Mouse (Mus musculus): Measurements from ENCODE around the gene Gabbr2.

- TF ChIP-seq POLR2A (IDR thresholded peaks at IDR 0.05; ENCODE audit: borderline replicate concordance, extremely low read depth, insufficient read depth, insufficient read length, poor library complexity, severe bottlenecking) (no peak), CTCF (IDR thresholded peaks at IDR 0.05; ENCODE audit: borderline replicate concordance, extremely low read depth, insufficient read depth, insufficient read length) (no peak)
Observed at GRCm38 (mm10) chr4:46720070-46720469, 271.6 kb downstream of the Gabbr2 start.
